Mouse (Mus musculus): ENCODE results near the gene Kcnmb2. TPM values are rescaled to one million over a fixed set of nuclear protein-coding genes. Genes with fewer than 3 reads are reported as not detected.

The Kcnmb2 gene
- polyA plus RNA-seq, 1 experiment = not detected

GRCm38 (mm10) chr3:31911168-31911567, 8.9 kb downstream of the Kcnmb2 start:
- Histone ChIP-seq H3K4me1 (ENCODE audit: control insufficient read depth, insufficient read depth, low read length) (no peaks in the 10 kb centered on the region), H3K27ac (ENCODE audit: control insufficient read depth, insufficient read depth, low read depth, low read length, poor library complexity) (no peak overlapping the region), H3K4me3 (replicated peaks; ENCODE audit: control insufficient read depth, low read depth, low read length) (no peak overlapping the region)
- TF ChIP-seq POLR2A (IDR thresholded peaks at IDR 0.05; ENCODE audit: borderline replicate concordance, control insufficient read depth, low read depth, low read length) (no peak), CTCF (IDR thresholded peaks at IDR 0.05; ENCODE audit: control insufficient read depth, insufficient read depth, low read length) (no peak)
- 60% methylated on average over 5 of the region's 5 CpGs for WGBS

GRCm38 (mm10) chr3:31911690-31912089, 9.4 kb downstream of the Kcnmb2 start:
- TF ChIP-seq CTCF (IDR thresholded peaks at IDR 0.05; ENCODE audit: control insufficient read depth, insufficient read depth, low read length) (no peak), POLR2A (IDR thresholded peaks at IDR 0.05; ENCODE audit: borderline replicate concordance, control insufficient read depth, low read depth, low read length) (no peak)
- H3K4me1 ChIP-seq (ENCODE audit: control insufficient read depth, insufficient read depth, low read length) = no peaks in the 10 kb centered on the region
- 51% methylated on average over 3 of the region's 3 CpGs for WGBS
- H3K4me3 ChIP-seq (replicated peaks; ENCODE audit: control insufficient read depth, low read depth, low read length) = no peak overlapping the region
- no peak overlapping the region for H3K27ac ChIP-seq (ENCODE audit: control insufficient read depth, insufficient read depth, low read depth, low read length, poor library complexity)

GRCm38 (mm10) chr3:31928544-31928943, 26.2 kb downstream of the Kcnmb2 start:
- no peak for TF ChIP-seq POLR2A (IDR thresholded peaks at IDR 0.05; ENCODE audit: borderline replicate concordance, control insufficient read depth, low read depth, low read length)
- TF ChIP-seq CTCF (IDR thresholded peaks at IDR 0.05; ENCODE audit: control insufficient read depth, insufficient read depth, low read length) = no peak
- 75% methylated on average over 1 of the region's 1 CpGs for WGBS

GRCm38 (mm10) chr3:31934704-31935103, 32.4 kb downstream of the Kcnmb2 start:
- 74% methylated on average over 1 of the region's 1 CpGs for WGBS
- no peaks in the 10 kb centered on the region for H3K4me1 ChIP-seq (ENCODE audit: control insufficient read depth, insufficient read depth, low read length)
- H3K4me3 ChIP-seq (replicated peaks; ENCODE audit: control insufficient read depth, low read depth, low read length) = no peak overlapping the region
- no peak overlapping the region for H3K27ac ChIP-seq (ENCODE audit: control insufficient read depth, insufficient read depth, low read depth, low read length, poor library complexity)
- TF ChIP-seq POLR2A (IDR thresholded peaks at IDR 0.05; ENCODE audit: borderline replicate concordance, control insufficient read depth, low read depth, low read length) (no peak), CTCF (IDR thresholded peaks at IDR 0.05; ENCODE audit: control insufficient read depth, insufficient read depth, low read length) (no peak)

More at GRCm38 (mm10) chr3:31928544-31928943, 26.2 kb downstream of the Kcnmb2 start:
- Histone ChIP-seq H3K4me3 (replicated peaks; ENCODE audit: control insufficient read depth, low read depth, low read length) (no peak overlapping the region), H3K27ac (ENCODE audit: control insufficient read depth, insufficient read depth, low read depth, low read length, poor library complexity) (no peak overlapping the region), H3K4me1 (ENCODE audit: control insufficient read depth, insufficient read depth, low read length) (no peaks in the 10 kb centered on the region)

DNA sequence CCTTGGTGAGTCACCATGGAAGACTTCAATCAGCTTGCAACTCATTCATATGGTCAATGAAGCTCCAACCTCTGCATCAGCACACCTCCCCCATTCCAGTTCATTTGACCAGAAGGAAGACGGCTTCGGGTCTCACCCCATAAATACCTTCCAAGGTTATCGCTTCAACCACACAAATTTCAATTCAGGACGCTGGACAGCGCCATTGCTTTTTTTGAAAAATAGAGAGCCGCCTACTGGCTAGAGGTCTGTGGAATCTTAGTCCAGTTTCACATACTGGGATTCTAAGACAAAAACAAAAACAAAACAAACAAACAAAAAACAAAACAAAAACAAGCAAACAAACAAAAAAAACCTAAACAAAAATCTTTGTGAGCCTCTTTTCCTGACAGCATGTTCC, 39.2 kb downstream of the Kcnmb2 start:
- H3K4me1 ChIP-seq (ENCODE audit: control insufficient read depth, insufficient read depth, low read length) = no peaks in the 10 kb centered on the region
- H3K4me3 ChIP-seq (replicated peaks; ENCODE audit: control insufficient read depth, low read depth, low read length) = no peak overlapping the region
- no peak overlapping the region for H3K27ac ChIP-seq (ENCODE audit: control insufficient read depth, insufficient read depth, low read depth, low read length, poor library complexity)
- TF ChIP-seq CTCF (IDR thresholded peaks at IDR 0.05; ENCODE audit: control insufficient read depth, insufficient read depth, low read length) (no peak), POLR2A (IDR thresholded peaks at IDR 0.05; ENCODE audit: borderline replicate concordance, control insufficient read depth, low read depth, low read length) (no peak)
- 24% methylated on average over 6 of the region's 6 CpGs for WGBS

DNA sequence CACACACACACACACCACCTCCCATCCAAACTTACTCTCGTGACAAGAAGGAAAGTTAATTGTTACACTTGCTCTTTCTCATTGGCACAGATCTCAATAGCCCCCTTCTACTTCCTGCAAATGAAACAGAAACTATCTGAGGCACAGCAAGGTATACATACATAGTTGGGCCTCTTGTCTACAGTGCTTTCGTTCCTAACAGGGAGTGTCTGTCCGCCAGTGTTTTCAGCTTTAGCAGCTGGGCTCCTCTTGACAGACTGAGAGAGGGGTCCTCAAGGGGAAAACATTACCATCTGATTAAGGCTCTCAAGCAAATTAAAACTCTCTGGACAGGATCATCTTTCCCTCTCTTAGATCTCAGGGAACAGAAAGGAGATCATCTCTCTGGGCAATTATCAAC, 51.9 kb downstream of the Kcnmb2 start:
- Histone ChIP-seq H3K27ac (ENCODE audit: control insufficient read depth, insufficient read depth, low read depth, low read length, poor library complexity) (no peak overlapping the region), H3K4me1 (ENCODE audit: control insufficient read depth, insufficient read depth, low read length) (no peaks in the 10 kb centered on the region), H3K4me3 (replicated peaks; ENCODE audit: control insufficient read depth, low read depth, low read length) (no peak overlapping the region)
- TF ChIP-seq POLR2A (IDR thresholded peaks at IDR 0.05; ENCODE audit: borderline replicate concordance, control insufficient read depth, low read depth, low read length) = no peak
- TF ChIP-seq CTCF (IDR thresholded peaks at IDR 0.05; ENCODE audit: control insufficient read depth, insufficient read depth, low read length) = no peak
- 48% methylated on average over 3 of the region's 3 CpGs for WGBS

DNA sequence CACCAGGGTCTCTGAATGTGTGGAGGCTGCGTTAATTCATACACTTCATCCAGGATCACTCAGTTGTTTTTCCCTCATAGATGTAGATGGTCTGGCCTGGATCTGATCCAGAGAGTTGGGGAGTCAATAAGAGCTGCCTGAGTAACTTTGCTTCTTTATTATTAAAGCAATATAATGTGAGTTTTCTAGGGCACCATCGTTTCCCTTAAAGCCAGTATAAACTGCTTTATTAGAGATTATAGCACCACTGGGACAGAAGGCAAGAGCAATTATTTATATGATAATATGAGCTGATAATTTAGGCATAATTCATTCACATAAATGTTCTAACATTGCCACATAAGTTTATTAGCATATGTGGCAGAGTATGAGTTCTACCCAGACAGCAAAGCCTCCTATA, 52.7 kb downstream of the Kcnmb2 start:
- Histone ChIP-seq H3K27ac (ENCODE audit: control insufficient read depth, insufficient read depth, low read depth, low read length, poor library complexity) (no peak overlapping the region), H3K4me1 (ENCODE audit: control insufficient read depth, insufficient read depth, low read length) (no peaks in the 10 kb centered on the region), H3K4me3 (replicated peaks; ENCODE audit: control insufficient read depth, low read depth, low read length) (no peak overlapping the region)
- WGBS = 79% methylated on average over 2 of the region's 2 CpGs
- no peak for TF ChIP-seq POLR2A (IDR thresholded peaks at IDR 0.05; ENCODE audit: borderline replicate concordance, control insufficient read depth, low read depth, low read length)
- no peak for TF ChIP-seq CTCF (IDR thresholded peaks at IDR 0.05; ENCODE audit: control insufficient read depth, insufficient read depth, low read length)

DNA sequence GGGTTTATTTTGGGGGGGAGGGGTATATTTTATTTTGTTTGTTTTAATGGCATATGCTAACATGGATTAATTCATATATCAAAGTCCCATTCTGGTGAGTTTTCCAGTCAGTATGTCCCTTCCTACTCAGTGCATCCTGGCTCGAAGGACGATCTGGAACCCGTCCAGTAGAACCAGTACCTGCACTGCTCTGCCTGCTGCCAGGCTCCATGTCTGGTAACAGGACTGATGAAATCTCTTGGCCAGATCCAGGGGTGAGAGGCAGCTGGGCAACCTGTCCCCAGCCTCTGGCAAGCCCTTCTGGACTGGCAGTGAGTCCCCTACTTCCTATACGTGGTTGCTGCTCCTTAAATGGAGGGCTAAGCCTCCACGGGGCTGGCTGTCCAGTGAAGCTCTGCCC, 57.5 kb downstream of the Kcnmb2 start:
- TF ChIP-seq POLR2A (IDR thresholded peaks at IDR 0.05; ENCODE audit: borderline replicate concordance, control insufficient read depth, low read depth, low read length) = no peak
- TF ChIP-seq CTCF (IDR thresholded peaks at IDR 0.05; ENCODE audit: control insufficient read depth, insufficient read depth, low read length) = no peak
- WGBS = 75% methylated on average over 5 of the region's 5 CpGs
- no peak overlapping the region; the same call in 1 of the 2 replicates for H3K27ac ChIP-seq (ENCODE audit: control insufficient read depth, insufficient read depth, low read depth, low read length, poor library complexity)
- H3K4me1 ChIP-seq (ENCODE audit: control insufficient read depth, insufficient read depth, low read length) = no peaks in the 10 kb centered on the region
- H3K4me3 ChIP-seq (replicated peaks; ENCODE audit: control insufficient read depth, low read depth, low read length) = no peak overlapping the region

- Histone ChIP-seq H3K4me3 (replicated peaks; ENCODE audit: control insufficient read depth, low read depth, low read length) (no peak overlapping the region), H3K27ac (ENCODE audit: control insufficient read depth, insufficient read depth, low read depth, low read length, poor library complexity) (no peak overlapping the region), H3K4me1 (ENCODE audit: control insufficient read depth, insufficient read depth, low read length) (no peaks in the 10 kb centered on the region)
- TF ChIP-seq CTCF (IDR thresholded peaks at IDR 0.05; ENCODE audit: control insufficient read depth, insufficient read depth, low read length) = no peak
- TF ChIP-seq POLR2A (IDR thresholded peaks at IDR 0.05; ENCODE audit: borderline replicate concordance, control insufficient read depth, low read depth, low read length) = no peak
- 63% methylated on average over 3 of the region's 3 CpGs for WGBS
These were observed 58.9 kb downstream of the Kcnmb2 start for GRCm38 (mm10) chr3:31961175-31961574.
